Mouse (Mus musculus): ENCODE measurements at regions not wholly inside any gene's neighbourhood (a gene's known extent, or its start where the extent isn't known, plus 50 kb on each side); places are given as distances from the start of the nearest gene placed in this dataset.

GRCm38 (mm10) chr15:51591406-51592068, 2293.2 kb upstream of the Gm7489 start:
- H3K4me2 ChIP-seq (replicated peaks; ENCODE audit: low read depth, low read length, severe bottlenecking), result peak overlapping the region; percentile 31
- no peaks in the 10 kb centered on the region for H3K36me3 ChIP-seq (ENCODE audit: control insufficient read depth, insufficient read depth, low read length)
- no peaks in the 10 kb centered on the region for H3K27me3 ChIP-seq (ENCODE audit: control insufficient read depth, insufficient read depth, low read length)
- ATAC-seq (ENCODE audit: low FRiP score, low read depth) (0 out of 2 replicates have a peak, but pooled peaks have one; percentile 47), DNase-seq (ENCODE audit: low spot score) (peak; percentile 13)
- TF ChIP-seq POLR2A (IDR thresholded peaks at IDR 0.05; ENCODE audit: borderline replicate concordance, extremely low read depth, insufficient read depth, insufficient read length), result no peak
- WGBS, result 53% methylated on average over 17 of the region's 17 CpGs
- peaks cover 11% of the 10 kb centered on the region; the same call in 1 of the 2 replicates for H3K4me1 ChIP-seq (ENCODE audit: control insufficient read depth, insufficient read depth, low read length)
- 0 out of 2 replicates have a peak overlapping the region, but pooled peaks have one; percentile 6 for H3K27ac ChIP-seq (replicated peaks; ENCODE audit: low read depth, low read length)
- no peak overlapping the region for H3K9ac ChIP-seq (ENCODE audit: low read depth, low read length, severe bottlenecking)
- H3K4me3 ChIP-seq (replicated peaks; ENCODE audit: low read length), result no peak overlapping the region
- H3K9me3 ChIP-seq (ENCODE audit: control insufficient read depth, low read length), result no peaks in the 10 kb centered on the region

- no peak overlapping the region for H3K9ac ChIP-seq (ENCODE audit: low read depth, low read length, severe bottlenecking)
- H3K4me3 ChIP-seq (replicated peaks; ENCODE audit: low read length), result no peak overlapping the region
- 42% methylated on average over 9 of the region's 9 CpGs for WGBS
- 0 out of 2 replicates have a peak overlapping the region, but pooled peaks have one; percentile 6 for H3K27ac ChIP-seq (replicated peaks; ENCODE audit: low read depth, low read length)
- no peaks in the 10 kb centered on the region for H3K27me3 ChIP-seq (ENCODE audit: control insufficient read depth, insufficient read depth, low read length)
- H3K4me1 ChIP-seq (ENCODE audit: control insufficient read depth, insufficient read depth, low read length), result peaks cover 11% of the 10 kb centered on the region; the same call in 1 of the 2 replicates
- no peak for TF ChIP-seq POLR2A (IDR thresholded peaks at IDR 0.05; ENCODE audit: borderline replicate concordance, extremely low read depth, insufficient read depth, insufficient read length)
- H3K4me2 ChIP-seq (replicated peaks; ENCODE audit: low read depth, low read length, severe bottlenecking), result peak overlapping the region; percentile 31
- DNase-seq (ENCODE audit: low spot score) (peak; percentile 7), ATAC-seq (ENCODE audit: low FRiP score, low read depth) (no peak)
- H3K36me3 ChIP-seq (ENCODE audit: control insufficient read depth, insufficient read depth, low read length), result no peaks in the 10 kb centered on the region
- no peaks in the 10 kb centered on the region for H3K9me3 ChIP-seq (ENCODE audit: control insufficient read depth, low read length)
These were observed 2292.7 kb upstream of the Gm7489 start for GRCm38 (mm10) chr15:51592069-51592435.

DNA sequence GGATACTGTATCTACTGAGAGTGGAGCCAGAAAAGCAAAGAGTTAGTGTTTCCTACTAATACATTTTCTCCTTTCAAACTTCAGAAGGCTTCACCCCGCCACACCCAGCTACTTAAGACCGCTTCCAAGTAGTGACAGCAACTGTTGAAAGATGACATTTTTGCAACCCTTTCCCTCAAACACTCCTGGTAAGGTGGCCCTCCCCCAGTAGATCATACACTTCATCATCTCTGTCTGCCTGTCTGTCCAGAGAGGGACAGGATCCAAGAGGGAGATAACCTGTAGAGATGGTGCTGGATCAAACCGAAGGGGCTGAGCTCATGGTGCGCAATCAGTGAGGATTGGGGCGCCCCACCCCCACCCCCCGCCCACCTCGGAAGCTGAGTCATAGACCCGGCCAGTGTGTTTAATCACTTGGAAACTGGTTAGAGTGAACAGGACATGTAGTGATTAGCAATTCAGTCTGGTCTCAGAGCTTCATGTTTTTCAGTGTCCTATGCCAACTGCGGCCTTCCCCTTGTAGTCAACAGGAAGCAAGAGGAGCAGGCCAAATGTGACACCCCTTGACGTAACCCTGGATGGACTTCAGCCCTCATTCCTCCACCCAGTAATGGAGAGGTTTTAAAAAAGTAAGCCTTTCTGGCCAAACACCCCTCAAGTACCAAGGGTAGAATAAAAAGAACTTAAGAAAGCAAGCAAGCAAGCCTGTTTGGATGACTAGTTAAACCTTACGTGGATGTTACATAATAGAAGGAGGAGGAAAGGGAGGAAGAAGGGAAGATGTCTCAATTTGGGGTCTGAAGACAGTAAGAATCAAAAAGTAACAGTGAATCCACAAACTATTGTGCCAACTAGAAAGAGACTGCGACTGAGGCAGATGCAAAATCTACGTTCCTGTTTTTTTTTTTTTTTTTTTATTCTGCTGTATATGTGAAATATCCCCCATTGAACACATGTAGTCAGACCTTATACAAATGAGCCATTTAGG, 2291.9 kb upstream of the Gm7489 start:
- H3K9ac ChIP-seq (ENCODE audit: low read depth, low read length, severe bottlenecking), result no peak overlapping the region
- peaks cover 11% of the 10 kb centered on the region; the same call in 1 of the 2 replicates for H3K4me1 ChIP-seq (ENCODE audit: control insufficient read depth, insufficient read depth, low read length)
- 82% methylated on average over 13 of the region's 13 CpGs for WGBS
- no peaks in the 10 kb centered on the region for H3K9me3 ChIP-seq (ENCODE audit: control insufficient read depth, low read length)
- ATAC-seq (ENCODE audit: low FRiP score, low read depth) (no peak), DNase-seq (ENCODE audit: low spot score) (peak; percentile 4)
- H3K4me3 ChIP-seq (replicated peaks; ENCODE audit: low read length), result no peak overlapping the region
- no peaks in the 10 kb centered on the region for H3K36me3 ChIP-seq (ENCODE audit: control insufficient read depth, insufficient read depth, low read length)
- TF ChIP-seq POLR2A (IDR thresholded peaks at IDR 0.05; ENCODE audit: borderline replicate concordance, extremely low read depth, insufficient read depth, insufficient read length), result no peak
- H3K27ac ChIP-seq (replicated peaks; ENCODE audit: low read depth, low read length), result no peak overlapping the region
- no peaks in the 10 kb centered on the region for H3K27me3 ChIP-seq (ENCODE audit: control insufficient read depth, insufficient read depth, low read length)
- H3K4me2 ChIP-seq (replicated peaks; ENCODE audit: low read depth, low read length, severe bottlenecking), result no peak overlapping the region

DNA sequence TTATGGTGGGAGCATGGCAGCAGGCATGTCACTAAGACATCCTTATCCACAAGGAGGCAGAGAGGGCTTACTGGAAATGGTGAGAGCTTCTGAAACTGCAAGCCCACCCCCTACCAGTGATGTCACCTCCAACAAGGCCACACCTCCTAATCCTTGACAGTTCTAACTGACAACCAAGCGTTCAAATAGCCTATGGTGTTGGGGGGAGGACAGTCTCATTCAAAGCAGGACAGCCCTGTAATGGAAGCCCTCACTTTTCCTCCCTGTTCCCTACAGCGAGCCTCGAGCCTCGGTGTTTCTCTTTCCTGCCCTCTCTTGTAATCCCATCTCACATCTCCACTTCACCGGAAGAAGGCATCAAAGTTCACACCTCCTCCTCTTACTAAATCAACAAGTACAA, 2290.6 kb upstream of the Gm7489 start:
- WGBS, result 64% methylated on average over 5 of the region's 5 CpGs
- H3K27ac ChIP-seq (replicated peaks; ENCODE audit: low read depth, low read length), result no peak overlapping the region
- no peaks in the 10 kb centered on the region for H3K27me3 ChIP-seq (ENCODE audit: control insufficient read depth, insufficient read depth, low read length)
- H3K9ac ChIP-seq (ENCODE audit: low read depth, low read length, severe bottlenecking), result no peak overlapping the region
- ATAC-seq (ENCODE audit: low FRiP score, low read depth) (no peak), DNase-seq (ENCODE audit: low spot score) (no peak)
- H3K4me3 ChIP-seq (replicated peaks; ENCODE audit: low read length), result no peak overlapping the region
- H3K4me1 ChIP-seq (ENCODE audit: control insufficient read depth, insufficient read depth, low read length), result peaks cover 11% of the 10 kb centered on the region; the same call in 1 of the 2 replicates
- no peak for TF ChIP-seq POLR2A (IDR thresholded peaks at IDR 0.05; ENCODE audit: borderline replicate concordance, extremely low read depth, insufficient read depth, insufficient read length)
- H3K4me2 ChIP-seq (replicated peaks; ENCODE audit: low read depth, low read length, severe bottlenecking), result no peak overlapping the region
- no peaks in the 10 kb centered on the region for H3K36me3 ChIP-seq (ENCODE audit: control insufficient read depth, insufficient read depth, low read length)
- H3K9me3 ChIP-seq (ENCODE audit: control insufficient read depth, low read length), result no peaks in the 10 kb centered on the region

GRCm38 (mm10) chr15:51595655-51596054, 2289.1 kb upstream of the Gm7489 start:
- H3K36me3 ChIP-seq (ENCODE audit: control insufficient read depth, insufficient read depth, low read length), result no peaks in the 10 kb centered on the region
- ATAC-seq (ENCODE audit: low FRiP score, low read depth), result no peak
- no peaks in the 10 kb centered on the region for H3K27me3 ChIP-seq (ENCODE audit: control insufficient read depth, insufficient read depth, low read length)
- H3K9me3 ChIP-seq (ENCODE audit: control insufficient read depth, low read length), result no peaks in the 10 kb centered on the region
- H3K9ac ChIP-seq (ENCODE audit: low read depth, low read length, severe bottlenecking), result no peak overlapping the region
- no peak overlapping the region for H3K4me3 ChIP-seq (replicated peaks; ENCODE audit: low read length)
- WGBS, result 68% methylated on average over 1 of the region's 1 CpGs
- H3K4me1 ChIP-seq (ENCODE audit: control insufficient read depth, insufficient read depth, low read length), result peaks cover 11% of the 10 kb centered on the region; the same call in 1 of the 2 replicates
- TF ChIP-seq POLR2A (IDR thresholded peaks at IDR 0.05; ENCODE audit: borderline replicate concordance, extremely low read depth, insufficient read depth, insufficient read length), result no peak
- H3K27ac ChIP-seq (replicated peaks; ENCODE audit: low read depth, low read length), result no peak overlapping the region
- peak; percentile 6 for DNase-seq (ENCODE audit: low spot score)
- no peak overlapping the region for H3K4me2 ChIP-seq (replicated peaks; ENCODE audit: low read depth, low read length, severe bottlenecking)

All from limb, embryonic 14.5 days (tissue).